Mouse (Mus musculus): ENCODE measurements around the gene Ackr4. TPM values are rescaled to one million over a fixed set of nuclear protein-coding genes. Genes with fewer than 3 reads are reported as not detected.

Ackr4 gene
- polyA plus RNA-seq, 1 experiment from 2014 or later = 0.80 TPM

DNA sequence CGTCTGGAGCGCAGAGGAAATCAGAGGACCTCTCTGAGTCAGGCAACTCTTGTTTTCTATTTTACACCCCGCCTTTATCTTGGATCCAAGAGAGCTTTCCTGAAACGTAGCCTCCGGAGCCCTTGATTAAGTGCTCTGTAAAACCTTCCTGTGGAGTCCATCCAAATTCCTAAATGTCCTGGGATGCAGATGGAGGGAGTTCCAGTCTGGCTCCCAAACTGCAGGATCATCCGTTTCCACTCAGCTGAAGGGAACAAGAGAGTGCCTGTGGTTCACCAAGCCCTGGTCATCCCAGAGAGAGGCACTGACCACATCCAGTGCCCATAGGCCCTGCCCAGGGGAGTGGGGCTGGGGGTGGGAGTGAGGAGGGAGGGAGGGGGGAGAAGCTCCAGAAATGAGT, 24.4 kb downstream of the Ackr4 start:
- Histone ChIP-seq H3K9ac (ENCODE audit: low read depth, low read length) (no peak overlapping the region), H3K4me2 (no peak overlapping the region), H3K4me1 (replicated peaks; ENCODE audit: control insufficient read depth, insufficient read depth, low read length) (no peaks in the 10 kb centered on the region), H3K4me3 (ENCODE audit: low read depth, low read length) (no peak overlapping the region), H3K9me3 (ENCODE audit: control insufficient read depth, low read length) (no peaks in the 10 kb centered on the region), H3K36me3 (ENCODE audit: control insufficient read depth, insufficient read depth, low read length) (no peaks in the 10 kb centered on the region), H3K27me3 (replicated peaks; ENCODE audit: control insufficient read depth, insufficient read depth, low read length) (no peaks in the 10 kb centered on the region), H3K27ac (ENCODE audit: low read depth, low read length) (no peak overlapping the region)
- ATAC-seq (replicated peaks; ENCODE audit: low FRiP score) (no peak), DNase-seq (ENCODE audit: low spot score) (no peak)
- WGBS = 47% methylated on average over 6 of the region's 6 CpGs

DNA sequence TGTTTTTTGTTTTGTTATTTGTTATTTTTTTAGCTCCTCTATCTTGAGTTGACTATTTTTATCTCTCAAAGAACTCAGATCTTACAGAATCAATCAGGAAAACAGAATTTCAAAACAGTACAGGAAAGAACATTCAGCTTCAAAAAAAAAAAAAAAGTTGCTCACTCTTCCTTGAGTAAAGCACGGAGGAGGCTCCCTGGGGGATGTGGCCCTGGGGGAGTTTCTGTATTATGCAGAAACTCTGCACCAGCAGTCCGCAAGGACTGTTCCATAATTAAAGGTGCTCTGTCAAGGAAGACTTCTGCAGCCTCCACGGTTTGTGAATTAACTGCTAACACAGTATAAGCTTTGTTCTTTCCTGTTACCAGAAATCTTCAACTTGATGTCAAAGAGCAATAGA, 25.3 kb downstream of the Ackr4 start:
- H3K9ac ChIP-seq (ENCODE audit: low read depth, low read length) = no peak overlapping the region
- no peak for ATAC-seq (replicated peaks; ENCODE audit: low FRiP score)

DNA sequence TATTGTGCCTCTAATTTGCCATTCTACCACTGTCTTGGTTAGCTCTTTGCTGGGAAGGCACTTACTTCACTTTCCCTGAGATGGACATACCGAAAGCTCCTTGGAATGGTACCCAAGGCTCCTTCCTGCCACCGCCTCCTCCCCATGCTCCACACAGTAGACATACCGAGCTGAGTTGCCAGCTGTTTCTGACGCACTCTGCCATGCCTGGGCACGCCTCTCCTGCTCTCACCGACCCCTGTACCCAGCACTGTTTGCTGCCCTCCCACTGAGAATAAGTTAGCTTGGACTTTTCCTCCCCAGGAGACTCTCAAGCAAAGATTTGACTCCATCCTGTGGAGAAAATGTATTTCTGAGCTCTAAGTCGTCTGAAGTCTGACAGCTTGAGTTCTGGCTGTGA, 25.9 kb downstream of the Ackr4 start:
- no peak overlapping the region for H3K4me3 ChIP-seq (ENCODE audit: low read depth, low read length)
- 70% methylated on average over 7 of the region's 7 CpGs for WGBS
- no peak overlapping the region for H3K4me2 ChIP-seq
- no peaks in the 10 kb centered on the region for H3K27me3 ChIP-seq (replicated peaks; ENCODE audit: control insufficient read depth, insufficient read depth, low read length)
- H3K9ac ChIP-seq (ENCODE audit: low read depth, low read length) = no peak overlapping the region
- ATAC-seq (replicated peaks; ENCODE audit: low FRiP score) = no peak
- H3K9me3 ChIP-seq (ENCODE audit: control insufficient read depth, low read length) = no peaks in the 10 kb centered on the region
- DNase-seq (ENCODE audit: low spot score) = no peak
- no peak overlapping the region for H3K27ac ChIP-seq (ENCODE audit: low read depth, low read length)
- H3K36me3 ChIP-seq (ENCODE audit: control insufficient read depth, insufficient read depth, low read length) = no peaks in the 10 kb centered on the region
- H3K4me1 ChIP-seq (replicated peaks; ENCODE audit: control insufficient read depth, insufficient read depth, low read length) = no peaks in the 10 kb centered on the region

More for the DNA sequence above, 25.3 kb downstream of the Ackr4 start:
- Histone ChIP-seq H3K27me3 (replicated peaks; ENCODE audit: control insufficient read depth, insufficient read depth, low read length) (no peaks in the 10 kb centered on the region), H3K36me3 (ENCODE audit: control insufficient read depth, insufficient read depth, low read length) (no peaks in the 10 kb centered on the region), H3K9me3 (ENCODE audit: control insufficient read depth, low read length) (no peaks in the 10 kb centered on the region), H3K4me3 (ENCODE audit: low read depth, low read length) (no peak overlapping the region), H3K27ac (ENCODE audit: low read depth, low read length) (no peak overlapping the region), H3K4me1 (replicated peaks; ENCODE audit: control insufficient read depth, insufficient read depth, low read length) (no peaks in the 10 kb centered on the region), H3K4me2 (no peak overlapping the region)
- WGBS = 54% methylated on average over 3 of the region's 3 CpGs
- no peak for DNase-seq (ENCODE audit: low spot score)

GRCm38 (mm10) chr9:104099060-104099459, 27.7 kb downstream of the Ackr4 start:
- no peak overlapping the region for H3K27ac ChIP-seq (ENCODE audit: low read depth, low read length)
- no peak for DNase-seq (ENCODE audit: low spot score)
- H3K4me3 ChIP-seq (ENCODE audit: low read depth, low read length) = no peak overlapping the region
- H3K36me3 ChIP-seq (ENCODE audit: control insufficient read depth, insufficient read depth, low read length) = no peaks in the 10 kb centered on the region
- no peak overlapping the region for H3K9ac ChIP-seq (ENCODE audit: low read depth, low read length)
- H3K4me1 ChIP-seq (replicated peaks; ENCODE audit: control insufficient read depth, insufficient read depth, low read length) = no peaks in the 10 kb centered on the region
- no peak for ATAC-seq (replicated peaks; ENCODE audit: low FRiP score)
- no peaks in the 10 kb centered on the region for H3K9me3 ChIP-seq (ENCODE audit: control insufficient read depth, low read length)
- H3K4me2 ChIP-seq = no peak overlapping the region
- H3K27me3 ChIP-seq (replicated peaks; ENCODE audit: control insufficient read depth, insufficient read depth, low read length) = no peaks in the 10 kb centered on the region
- 91% methylated on average over 11 of the region's 11 CpGs for WGBS

GRCm38 (mm10) chr9:104098256-104098655, 28.5 kb downstream of the Ackr4 start:
- Histone ChIP-seq H3K36me3 (ENCODE audit: control insufficient read depth, insufficient read depth, low read length) (no peaks in the 10 kb centered on the region), H3K9me3 (ENCODE audit: control insufficient read depth, low read length) (no peaks in the 10 kb centered on the region), H3K4me2 (no peak overlapping the region), H3K9ac (ENCODE audit: low read depth, low read length) (no peak overlapping the region), H3K27ac (ENCODE audit: low read depth, low read length) (no peak overlapping the region), H3K4me1 (replicated peaks; ENCODE audit: control insufficient read depth, insufficient read depth, low read length) (no peaks in the 10 kb centered on the region), H3K4me3 (ENCODE audit: low read depth, low read length) (no peak overlapping the region), H3K27me3 (replicated peaks; ENCODE audit: control insufficient read depth, insufficient read depth, low read length) (no peaks in the 10 kb centered on the region)
- no peak for ATAC-seq (replicated peaks; ENCODE audit: low FRiP score)
- WGBS = 54% methylated on average over 5 of the region's 5 CpGs
- DNase-seq (ENCODE audit: low spot score) = no peak

GRCm38 (mm10) chr9:104092945-104093344, 33.8 kb downstream of the Ackr4 start:
- DNase-seq (ENCODE audit: low spot score) = no peak
- WGBS = 96% methylated on average over 5 of the region's 5 CpGs

DNA sequence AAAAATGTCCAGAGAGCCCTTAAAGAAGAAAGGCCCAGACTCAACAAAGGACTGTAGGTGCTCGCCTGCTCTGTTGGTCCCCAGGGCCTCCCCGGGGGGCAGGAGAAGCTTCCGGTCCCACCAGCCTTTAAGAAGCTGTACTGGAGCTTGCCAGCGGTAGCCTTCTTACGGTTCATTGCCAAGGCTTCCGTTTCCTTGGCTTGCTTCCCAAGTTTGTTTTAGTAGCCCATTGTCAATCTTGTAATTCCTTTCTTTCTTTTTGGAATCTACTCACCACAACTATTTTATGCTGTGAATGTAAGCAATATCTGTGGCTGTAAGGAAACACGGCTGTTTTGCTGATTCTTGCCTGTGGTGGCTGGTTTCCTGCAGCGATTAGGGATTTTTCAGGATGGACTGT, 38.2 kb downstream of the Ackr4 start:
- Histone ChIP-seq H3K9ac (ENCODE audit: low read depth, low read length) (no peak overlapping the region), H3K4me3 (ENCODE audit: low read depth, low read length) (no peak overlapping the region), H3K4me1 (replicated peaks; ENCODE audit: control insufficient read depth, insufficient read depth, low read length) (no peaks in the 10 kb centered on the region), H3K27ac (ENCODE audit: low read depth, low read length) (no peak overlapping the region), H3K4me2 (no peak overlapping the region), H3K36me3 (ENCODE audit: control insufficient read depth, insufficient read depth, low read length) (no peaks in the 10 kb centered on the region), H3K9me3 (ENCODE audit: control insufficient read depth, low read length) (no peaks in the 10 kb centered on the region), H3K27me3 (replicated peaks; ENCODE audit: control insufficient read depth, insufficient read depth, low read length) (no peaks in the 10 kb centered on the region)
- ATAC-seq (replicated peaks; ENCODE audit: low FRiP score) (no peak), DNase-seq (ENCODE audit: low spot score) (peak; percentile 21)
- 87% methylated on average over 8 of the region's 8 CpGs for WGBS

More at GRCm38 (mm10) chr9:104092945-104093344, 33.8 kb downstream of the Ackr4 start:
- no peak overlapping the region for H3K4me3 ChIP-seq (ENCODE audit: low read depth, low read length)
- no peak overlapping the region for H3K27ac ChIP-seq (ENCODE audit: low read depth, low read length)
- no peaks in the 10 kb centered on the region for H3K9me3 ChIP-seq (ENCODE audit: control insufficient read depth, low read length)
- no peaks in the 10 kb centered on the region for H3K36me3 ChIP-seq (ENCODE audit: control insufficient read depth, insufficient read depth, low read length)
- H3K4me1 ChIP-seq (replicated peaks; ENCODE audit: control insufficient read depth, insufficient read depth, low read length) = no peaks in the 10 kb centered on the region
- no peak overlapping the region for H3K9ac ChIP-seq (ENCODE audit: low read depth, low read length)
- H3K4me2 ChIP-seq = no peak overlapping the region
- no peaks in the 10 kb centered on the region for H3K27me3 ChIP-seq (replicated peaks; ENCODE audit: control insufficient read depth, insufficient read depth, low read length)
- ATAC-seq (replicated peaks; ENCODE audit: low FRiP score) = no peak

- H3K9me3 ChIP-seq (ENCODE audit: control insufficient read depth, low read length) = no peaks in the 10 kb centered on the region
- no peaks in the 10 kb centered on the region for H3K27me3 ChIP-seq (replicated peaks; ENCODE audit: control insufficient read depth, insufficient read depth, low read length)
- no peak overlapping the region for H3K4me3 ChIP-seq (ENCODE audit: low read depth, low read length)
- DNase-seq (ENCODE audit: low spot score) = no peak
- H3K36me3 ChIP-seq (ENCODE audit: control insufficient read depth, insufficient read depth, low read length) = no peaks in the 10 kb centered on the region
- ATAC-seq (replicated peaks; ENCODE audit: low FRiP score) = no peak
- WGBS = 61% methylated on average over 4 of the region's 4 CpGs
- no peaks in the 10 kb centered on the region for H3K4me1 ChIP-seq (replicated peaks; ENCODE audit: control insufficient read depth, insufficient read depth, low read length)
- H3K27ac ChIP-seq (ENCODE audit: low read depth, low read length) = no peak overlapping the region
- no peak overlapping the region for H3K4me2 ChIP-seq
- no peak overlapping the region for H3K9ac ChIP-seq (ENCODE audit: low read depth, low read length)
Measured at GRCm38 (mm10) chr9:104085730-104086429, 40.9 kb downstream of the Ackr4 start.

DNA sequence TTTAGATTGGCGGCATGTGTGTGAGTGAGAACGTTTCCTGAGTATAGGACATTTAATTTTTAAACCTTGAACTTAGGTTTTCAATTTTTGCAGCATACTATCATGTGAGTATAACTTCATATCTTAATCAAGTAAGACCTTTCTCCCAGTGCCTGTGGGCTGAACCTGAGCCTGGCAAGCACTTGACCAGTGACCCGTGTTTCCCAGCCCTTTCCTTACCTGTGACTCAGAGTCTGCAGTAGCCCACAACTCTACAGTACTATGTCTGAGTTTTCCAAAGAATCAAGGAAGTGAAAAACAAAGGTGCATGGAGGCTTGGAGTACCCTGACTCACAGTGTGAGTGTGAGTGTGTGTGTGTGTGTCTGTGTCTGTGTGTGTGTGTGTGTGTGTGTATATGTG, 46.7 kb downstream of the Ackr4 start:
- no peaks in the 10 kb centered on the region for H3K9me3 ChIP-seq (ENCODE audit: control insufficient read depth, low read length)
- H3K9ac ChIP-seq (ENCODE audit: low read depth, low read length) = no peak overlapping the region
- whole genome bisulfite sequencing = 68% methylated on average over 3 of the region's 3 CpGs
- ATAC-seq (replicated peaks; ENCODE audit: low FRiP score) = no peak
- no peaks in the 10 kb centered on the region for H3K36me3 ChIP-seq (ENCODE audit: control insufficient read depth, insufficient read depth, low read length)
- DNase-seq (ENCODE audit: low spot score) = no peak
- H3K4me3 ChIP-seq (ENCODE audit: low read depth, low read length) = no peak overlapping the region
- no peaks in the 10 kb centered on the region for H3K27me3 ChIP-seq (replicated peaks; ENCODE audit: control insufficient read depth, insufficient read depth, low read length)
- H3K4me1 ChIP-seq (replicated peaks; ENCODE audit: control insufficient read depth, insufficient read depth, low read length) = no peaks in the 10 kb centered on the region
- no peak overlapping the region for H3K27ac ChIP-seq (ENCODE audit: low read depth, low read length)
- H3K4me2 ChIP-seq = no peak overlapping the region

Measured in liver, embryonic 11.5 days (tissue).